Mouse (Mus musculus): ENCODE measurements at regions not wholly inside any gene's neighbourhood (a gene's known extent, or its start where the extent isn't known, plus 50 kb on each side); places are given as distances from the start of the nearest gene placed in this dataset.

GRCm38 (mm10) chr4:153093129-153093528 is 389.5 kb downstream of the Ajap1 start:
- no peaks in the 10 kb centered on the region for H3K36me3 ChIP-seq (replicated peaks; ENCODE audit: insufficient read depth, low read length)
- TF ChIP-seq EP300 (IDR thresholded peaks at IDR 0.05; ENCODE audit: low read depth) (no peak), CTCF (IDR thresholded peaks at IDR 0.05; ENCODE audit: low read depth) (no peak)
- no peak overlapping the region for H3K4me3 ChIP-seq (ENCODE audit: low read depth, low read length)
- ATAC-seq: no peak
- no peak overlapping the region for H3K4me2 ChIP-seq (ENCODE audit: low read depth, low read length)
- no peaks in the 10 kb centered on the region for H3K4me1 ChIP-seq (ENCODE audit: insufficient read depth)
- H3K27ac ChIP-seq (ENCODE audit: low read depth): no peak overlapping the region
- no peaks in the 10 kb centered on the region for H3K9me3 ChIP-seq (ENCODE audit: low read length)
- no peak for DNase-seq
- 39% methylated on average over 3 of the region's 3 CpGs for WGBS (ENCODE audit: insufficient replicate concordance)
- H3K9ac ChIP-seq (replicated peaks): no peak overlapping the region
- H3K27me3 ChIP-seq (ENCODE audit: insufficient read depth, low read length): no peaks in the 10 kb centered on the region

GRCm38 (mm10) chr4:153082166-153082565 is 400.4 kb downstream of the Ajap1 start:
- no peaks in the 10 kb centered on the region for H3K27me3 ChIP-seq (ENCODE audit: insufficient read depth, low read length)
- WGBS (ENCODE audit: insufficient replicate concordance): 32% methylated on average over 14 of the region's 14 CpGs

GRCm38 (mm10) chr4:153074590-153074989 is 408.0 kb downstream of the Ajap1 start:
- Histone ChIP-seq H3K9ac (replicated peaks) (no peak overlapping the region), H3K4me3 (ENCODE audit: low read depth, low read length) (no peak overlapping the region), H3K9me3 (ENCODE audit: low read length) (no peaks in the 10 kb centered on the region), H3K4me2 (ENCODE audit: low read depth, low read length) (no peak overlapping the region), H3K27ac (ENCODE audit: low read depth) (no peak overlapping the region), H3K36me3 (replicated peaks; ENCODE audit: insufficient read depth, low read length) (no peaks in the 10 kb centered on the region), H3K4me1 (ENCODE audit: insufficient read depth) (no peaks in the 10 kb centered on the region), H3K27me3 (ENCODE audit: insufficient read depth, low read length) (no peaks in the 10 kb centered on the region)
- ATAC-seq: no peak
- TF ChIP-seq EP300 (IDR thresholded peaks at IDR 0.05; ENCODE audit: low read depth) (no peak), CTCF (IDR thresholded peaks at IDR 0.05; ENCODE audit: low read depth) (no peak)
- 77% methylated on average over 3 of the region's 3 CpGs for WGBS (ENCODE audit: insufficient replicate concordance)
- DNase-seq: no peak

More at GRCm38 (mm10) chr4:153082166-153082565, 400.4 kb downstream of the Ajap1 start:
- no peak for DNase-seq
- no peaks in the 10 kb centered on the region for H3K36me3 ChIP-seq (replicated peaks; ENCODE audit: insufficient read depth, low read length)
- H3K9ac ChIP-seq (replicated peaks): no peak overlapping the region
- no peak for TF ChIP-seq EP300 (IDR thresholded peaks at IDR 0.05; ENCODE audit: low read depth)
- no peak for TF ChIP-seq CTCF (IDR thresholded peaks at IDR 0.05; ENCODE audit: low read depth)
- H3K4me2 ChIP-seq (ENCODE audit: low read depth, low read length): no peak overlapping the region
- no peak overlapping the region for H3K4me3 ChIP-seq (ENCODE audit: low read depth, low read length)
- H3K4me1 ChIP-seq (ENCODE audit: insufficient read depth): no peaks in the 10 kb centered on the region
- ATAC-seq: no peak
- no peak overlapping the region for H3K27ac ChIP-seq (ENCODE audit: low read depth)
- no peaks in the 10 kb centered on the region for H3K9me3 ChIP-seq (ENCODE audit: low read length)

- DNase-seq: no peak
- Histone ChIP-seq H3K27me3 (ENCODE audit: insufficient read depth, low read length) (no peaks in the 10 kb centered on the region), H3K9ac (replicated peaks) (no peak overlapping the region), H3K4me1 (ENCODE audit: insufficient read depth) (no peaks in the 10 kb centered on the region), H3K4me2 (ENCODE audit: low read depth, low read length) (no peak overlapping the region), H3K4me3 (ENCODE audit: low read depth, low read length) (no peak overlapping the region), H3K27ac (ENCODE audit: low read depth) (no peak overlapping the region), H3K36me3 (replicated peaks; ENCODE audit: insufficient read depth, low read length) (no peaks in the 10 kb centered on the region), H3K9me3 (ENCODE audit: low read length) (no peaks in the 10 kb centered on the region; the same call in 1 of the 2 replicates)
- WGBS (ENCODE audit: insufficient replicate concordance): 68% methylated on average over 15 of the region's 15 CpGs
- no peak for ATAC-seq
- TF ChIP-seq EP300 (IDR thresholded peaks at IDR 0.05; ENCODE audit: low read depth) (no peak), CTCF (IDR thresholded peaks at IDR 0.05; ENCODE audit: low read depth) (no peak)
Observed at GRCm38 (mm10) chr4:153070190-153070745, 412.3 kb downstream of the Ajap1 start.

- ATAC-seq (no peak), DNase-seq (no peak)
- no peak overlapping the region for H3K9ac ChIP-seq (replicated peaks)
- no peaks in the 10 kb centered on the region for H3K36me3 ChIP-seq (replicated peaks; ENCODE audit: insufficient read depth, low read length)
- 75% methylated on average over 12 of the region's 12 CpGs for WGBS (ENCODE audit: insufficient replicate concordance)
- TF ChIP-seq CTCF (IDR thresholded peaks at IDR 0.05; ENCODE audit: low read depth): no peak
- no peak for TF ChIP-seq EP300 (IDR thresholded peaks at IDR 0.05; ENCODE audit: low read depth)
- no peaks in the 10 kb centered on the region for H3K4me1 ChIP-seq (ENCODE audit: insufficient read depth)
- no peaks in the 10 kb centered on the region for H3K27me3 ChIP-seq (ENCODE audit: insufficient read depth, low read length)
- no peak overlapping the region for H3K27ac ChIP-seq (ENCODE audit: low read depth)
- no peak overlapping the region for H3K4me2 ChIP-seq (ENCODE audit: low read depth, low read length)
- no peaks in the 10 kb centered on the region; the same call in 1 of the 2 replicates for H3K9me3 ChIP-seq (ENCODE audit: low read length)
- H3K4me3 ChIP-seq (ENCODE audit: low read depth, low read length): no peak overlapping the region
Observed at GRCm38 (mm10) chr4:153068484-153069033, 414.1 kb downstream of the Ajap1 start.

GRCm38 (mm10) chr4:153064021-153064605 is 418.5 kb downstream of the Ajap1 start:
- no peaks in the 10 kb centered on the region for H3K27me3 ChIP-seq (ENCODE audit: insufficient read depth, low read length)
- H3K4me3 ChIP-seq (ENCODE audit: low read depth, low read length): no peak overlapping the region
- no peak for TF ChIP-seq CTCF (IDR thresholded peaks at IDR 0.05; ENCODE audit: low read depth)
- no peak for TF ChIP-seq EP300 (IDR thresholded peaks at IDR 0.05; ENCODE audit: low read depth)
- H3K36me3 ChIP-seq (replicated peaks; ENCODE audit: insufficient read depth, low read length): no peaks in the 10 kb centered on the region
- no peak for ATAC-seq
- H3K4me2 ChIP-seq (ENCODE audit: low read depth, low read length): no peak overlapping the region
- no peak for DNase-seq
- no peaks in the 10 kb centered on the region for H3K4me1 ChIP-seq (ENCODE audit: insufficient read depth)
- WGBS (ENCODE audit: insufficient replicate concordance): 65% methylated on average over 14 of the region's 14 CpGs
- H3K9me3 ChIP-seq (ENCODE audit: low read length): no peaks in the 10 kb centered on the region; the same call in 1 of the 2 replicates
- H3K27ac ChIP-seq (ENCODE audit: low read depth): no peak overlapping the region
- no peak overlapping the region for H3K9ac ChIP-seq (replicated peaks)
